Mouse (Mus musculus) cortical plate, adult 2 months (tissue): ENCODE data around the gene Kif3c. TPM values are rescaled to one million over a fixed set of nuclear protein-coding genes. Genes with fewer than 3 reads are reported as not detected.

Experiments used
- H3K27ac ChIP-seq: fragments of 200-500 bp; 2 replicates; pipeline ENCODE4 v1.5.1; 2012; ENCODE audit warnings: low read length, control low read depth, inconsistent platforms; ENCODE audit not compliant: insufficient read depth
- H3K4me1 ChIP-seq: fragments of 200-500 bp; 2 replicates; pipeline ENCODE4 v1.6.1; 2011; ENCODE audit warnings: low read length; ENCODE audit not compliant: control insufficient read depth, insufficient read depth
- H3K4me3 ChIP-seq: fragments of 200-500 bp; 2 replicates; pipeline ENCODE4 v1.5.1; 2011; ENCODE audit warnings: mild to moderate bottlenecking, low read length, control low read depth; ENCODE audit not compliant: insufficient read depth
- CTCF ChIP-seq: fragments of 200-500 bp; IDR thresholded peaks from 2 replicates; pipeline ENCODE4 v1.5.1; 2011; ENCODE audit warnings: mild to moderate bottlenecking, control low read depth, low read length; ENCODE audit not compliant: insufficient read depth; ENCODE audit errors: extremely low read depth
- POLR2A ChIP-seq: fragments of 200-500 bp; IDR thresholded peaks from 2 replicates; pipeline ENCODE4 v1.6.1; 2011; ENCODE audit warnings: mild to moderate bottlenecking, low read length, control low read depth; ENCODE audit not compliant: insufficient read depth; ENCODE audit errors: extremely low read depth
- polyA plus RNA-seq: library from polyadenylated mRNA; depleted of rRNA; stranded (reverse); fragments of >200 nt; gene quantifications from 2 replicates; pipeline ENCODE4 v1.2.3, GENCODE M21; 2012

Kif3c gene
- polyA plus RNA-seq, 1 experiment: 130 TPM

GRCm38 (mm10) chr12:3347682-3348081 is 17.2 kb upstream of the Kif3c start:
- Histone ChIP-seq H3K4me1 (no peaks in the 10 kb centered on the region), H3K4me3 (no peak overlapping the region), H3K27ac (no peak overlapping the region)
- TF ChIP-seq CTCF (no peak), POLR2A (no peak)

- TF ChIP-seq CTCF: no peak
- no peak for TF ChIP-seq POLR2A
- Histone ChIP-seq H3K4me1 (no peaks in the 10 kb centered on the region), H3K27ac (no peak overlapping the region), H3K4me3 (no peak overlapping the region)
Measured at GRCm38 (mm10) chr12:3349387-3349786, 15.5 kb upstream of the Kif3c start.

GRCm38 (mm10) chr12:3350136-3350535 is 14.8 kb upstream of the Kif3c start:
- TF ChIP-seq CTCF: no peak
- Histone ChIP-seq H3K4me3 (no peak overlapping the region), H3K4me1 (no peaks in the 10 kb centered on the region)

GRCm38 (mm10) chr12:3352216-3352615 is 12.7 kb upstream of the Kif3c start:
- Histone ChIP-seq H3K4me1 (no peaks in the 10 kb centered on the region), H3K4me3 (no peak overlapping the region), H3K27ac (no peak overlapping the region)
- TF ChIP-seq POLR2A (no peak), CTCF (no peak)

More at GRCm38 (mm10) chr12:3350136-3350535, 14.8 kb upstream of the Kif3c start:
- H3K27ac ChIP-seq: no peak overlapping the region

GRCm38 (mm10) chr12:3355068-3355467 is 9.9 kb upstream of the Kif3c start:
- H3K27ac ChIP-seq: no peak overlapping the region
- H3K4me3 ChIP-seq: no peak overlapping the region
- H3K4me1 ChIP-seq: no peaks in the 10 kb centered on the region
- TF ChIP-seq POLR2A (no peak), CTCF (no peak)

- H3K27ac ChIP-seq: no peak overlapping the region; the same call in 1 of the 2 replicates
- H3K4me1 ChIP-seq: no peaks in the 10 kb centered on the region
- H3K4me3 ChIP-seq: peak overlapping the region; percentile 25; the same call in 1 of the 2 replicates
- TF ChIP-seq POLR2A (no peak), CTCF (no peak)
Measured at GRCm38 (mm10) chr12:3356824-3357223, 8.1 kb upstream of the Kif3c start.

GRCm38 (mm10) chr12:3359302-3359701 is 5.6 kb upstream of the Kif3c start:
- H3K27ac ChIP-seq: no peak overlapping the region
- H3K4me1 ChIP-seq: no peaks in the 10 kb centered on the region
- peak; percentile 52; the same call in 1 of the 2 replicates for TF ChIP-seq CTCF
- TF ChIP-seq POLR2A: no peak
- no peak overlapping the region for H3K4me3 ChIP-seq

- Histone ChIP-seq H3K4me1 (no peaks in the 10 kb centered on the region), H3K27ac (no peak overlapping the region), H3K4me3 (no peak overlapping the region)
- TF ChIP-seq POLR2A: no peak
- TF ChIP-seq CTCF: no peak
Measured at GRCm38 (mm10) chr12:3360043-3360442, 4.9 kb upstream of the Kif3c start.

- Histone ChIP-seq H3K4me1 (peaks cover 2% of the 10 kb centered on the region; the same call in 1 of the 2 replicates), H3K4me3 (no peak overlapping the region), H3K27ac (no peak overlapping the region)
- TF ChIP-seq CTCF (no peak), POLR2A (no peak)
Measured at GRCm38 (mm10) chr12:3364076-3364475, 856 bp upstream of the Kif3c start.

- Histone ChIP-seq H3K4me3 (peak overlapping the region; percentile 75), H3K27ac (peak overlapping the region; percentile 94), H3K4me1 (peaks cover 4% of the 10 kb centered on the region; the same call in 1 of the 2 replicates)
- TF ChIP-seq CTCF: no peak
- no peak for TF ChIP-seq POLR2A
Measured at GRCm38 (mm10) chr12:3365449-3366189, 687 bp downstream of the Kif3c start.
